Mouse (Mus musculus) megakaryocyte, adult 5-6 weeks (primary cell): ENCODE results near the gene Sat1. TPM values are rescaled to one million over a fixed set of nuclear protein-coding genes. Genes with fewer than 3 reads are reported as not detected.
A peak's percentile ranks its signal among the peaks of the same experiment; 100 is the strongest.
"Not testable (repeated sequence)": the region's sequence is repeated elsewhere in the genome, so short reads cannot be mapped to it uniquely, and the experiment has no call there.

Source experiments
- ATAC-seq: 2 replicates; pipeline ENCODE4 v1.8.0; 2016; ENCODE audit warnings: mild to moderate bottlenecking, inconsistent platforms; ENCODE audit not compliant: poor library complexity, severe bottlenecking
- total RNA-seq, 2 experiments: library from RNA; stranded (forward) in 1 of 2; stranded (reverse) in 1 of 2; fragments of 153-499, 151-499 nt in 1 of 2; fragments of 221-1000, 200-1000 nt in 1 of 2; gene quantifications; 2 replicates each; pipeline versions ENCODE4 v1.2.3 to v1.2.4; 2015 to 2017

Sat1 gene
- 801 and 834 TPM in 2 replicates for total RNA-seq (2015)
- total RNA-seq (2017): 703 and 873 TPM in 2 replicates

DNA sequence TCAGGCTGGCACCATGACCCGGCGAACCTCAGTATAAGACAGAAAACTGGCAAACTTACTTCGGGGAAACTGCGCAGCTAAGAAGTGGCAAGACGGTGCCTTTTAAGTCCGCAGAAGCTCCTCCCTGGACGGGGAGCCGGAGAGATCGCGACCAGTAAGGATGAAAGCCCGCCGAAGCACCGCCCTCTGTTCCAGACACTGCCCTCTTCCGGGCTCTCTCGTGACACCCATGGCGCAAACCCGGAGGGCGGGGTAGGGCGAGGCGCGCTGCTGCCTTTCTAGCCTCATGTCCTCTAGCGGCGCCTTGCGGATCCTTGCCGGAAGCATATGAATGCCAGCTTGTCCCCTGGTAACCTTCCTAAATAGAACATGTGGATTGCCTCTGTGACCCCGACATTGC is at the start of gene Sat1:
TSS of gene Sat1 (minus strand) at position 179 of the 400 bp plus-strand sequence.
- peak; percentile 84 for ATAC-seq

DNA sequence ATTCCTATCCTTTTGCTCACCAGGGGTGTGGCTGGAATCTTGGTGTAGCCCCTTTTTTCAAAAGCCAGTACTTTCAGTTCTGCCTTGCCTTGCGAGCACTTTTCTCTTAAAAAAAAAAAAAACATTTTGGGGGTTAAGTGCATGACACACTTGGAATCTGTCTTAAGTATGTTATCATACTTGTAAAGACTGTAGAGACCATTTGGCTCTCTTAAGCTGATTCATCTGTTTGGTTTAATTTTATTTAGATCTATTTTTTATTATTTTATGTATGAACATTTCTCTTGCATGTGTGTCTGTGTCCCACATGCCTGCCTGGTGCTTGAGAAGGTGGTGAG is 46.6 kb upstream of the Sat1 start:
- ATAC-seq: no peak

- ATAC-seq: peak; percentile 97
These were observed 46.1 kb upstream of the Sat1 start, which contains the start of gene Acot9 for GRCm38 (mm10) chrX:155262235-155262914. Gene Acot9 (plus strand): TSS chrX:155262443.

GRCm38 (mm10) chrX:155256856-155257255 is 40.6 kb upstream of the Sat1 start:
- ATAC-seq: no peak

- peak; percentile 19; the same call in 1 of the 2 replicates for ATAC-seq
These were observed 2.0 kb upstream of the Sat1 start for GRCm38 (mm10) chrX:155218277-155218676.

DNA sequence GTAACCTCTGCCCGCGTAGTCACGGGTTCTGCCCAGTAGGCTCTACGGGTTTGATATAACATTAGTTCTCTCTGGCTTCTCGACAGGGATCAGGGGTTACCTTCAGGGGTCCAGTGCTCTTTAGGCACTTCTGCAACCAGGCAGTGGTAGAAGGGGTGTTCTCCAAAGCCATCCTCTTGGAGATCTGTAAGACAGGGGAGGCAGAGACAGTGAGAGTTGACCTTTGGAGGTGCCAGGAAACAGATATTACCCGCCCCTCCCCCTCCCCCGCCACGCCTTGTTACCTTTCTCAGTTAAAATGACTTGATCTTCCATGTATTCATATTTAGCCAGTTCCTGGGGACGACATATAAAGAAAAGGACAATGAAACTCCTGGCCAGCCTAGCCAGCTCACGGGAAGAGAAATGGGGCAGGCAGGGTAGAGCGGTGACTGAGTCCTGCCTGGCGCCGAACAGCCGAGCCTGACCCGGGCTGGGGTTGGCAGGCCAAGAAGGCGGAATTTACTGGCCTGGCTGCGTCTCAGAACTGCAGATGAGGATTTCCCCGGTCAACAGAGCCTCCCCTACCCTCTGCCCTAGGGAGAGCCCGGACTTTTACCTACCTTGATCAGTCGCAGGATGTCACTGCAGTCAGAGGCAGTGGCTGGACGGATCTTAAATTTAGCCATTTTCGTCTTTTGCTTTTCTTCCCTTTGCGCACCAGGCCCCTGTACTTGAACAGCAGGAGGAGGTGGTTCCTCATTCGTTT is 574 bp downstream of the Sat1 start:
- peak; percentile 4 for ATAC-seq

- ATAC-seq: no peak
These were observed 1.7 kb downstream of the Sat1 start for GRCm38 (mm10) chrX:155214291-155215136.

- no peak for ATAC-seq
These were observed 7.6 kb downstream of the Sat1 start for GRCm38 (mm10) chrX:155208671-155209070.

DNA sequence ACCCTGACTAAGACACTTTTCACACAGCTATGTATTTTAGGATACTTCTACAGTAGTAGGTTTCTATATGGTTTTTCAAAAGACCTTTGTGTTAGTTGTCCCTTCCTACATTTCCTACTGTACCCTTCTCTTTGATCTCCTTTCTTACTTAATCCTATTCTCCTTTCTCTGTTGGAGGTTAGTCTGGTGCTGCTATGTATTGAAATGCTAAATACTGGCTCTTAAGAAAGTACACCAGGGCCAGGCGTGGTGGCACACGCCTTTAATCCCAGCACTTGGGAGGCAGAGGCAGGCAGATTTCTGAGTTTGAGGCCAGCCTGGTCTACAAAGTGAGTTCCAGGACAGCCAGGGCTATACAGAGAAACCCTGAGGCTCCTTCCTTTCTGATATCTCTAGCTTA is 10.8 kb downstream of the Sat1 start:
- ATAC-seq: not testable (repeated sequence)

- no peak for ATAC-seq
These were observed 13.6 kb downstream of the Sat1 start for GRCm38 (mm10) chrX:155202406-155203305.

DNA sequence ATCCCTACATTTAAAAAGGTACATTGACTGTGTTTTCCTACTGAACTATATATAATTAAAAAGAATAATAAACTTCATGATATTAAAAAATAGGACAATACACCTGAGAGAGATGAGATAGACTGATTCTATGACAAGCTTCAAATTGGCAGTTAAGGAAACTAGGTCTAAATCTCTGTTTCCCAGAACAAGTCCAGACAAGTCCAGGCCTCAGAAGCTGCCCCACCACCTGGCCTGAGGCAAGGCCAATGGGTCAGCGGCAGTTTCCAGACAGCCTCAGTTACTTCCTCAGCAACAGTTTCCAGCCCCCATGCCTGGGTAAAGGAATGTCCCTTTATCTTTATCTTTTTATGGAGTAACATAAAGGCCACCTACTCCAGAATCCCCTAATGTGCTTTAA is 14.4 kb downstream of the Sat1 start:
- no peak for ATAC-seq

- ATAC-seq: peak; percentile 86
These were observed 21.3 kb downstream of the Sat1 start for GRCm38 (mm10) chrX:155194979-155195378.

DNA sequence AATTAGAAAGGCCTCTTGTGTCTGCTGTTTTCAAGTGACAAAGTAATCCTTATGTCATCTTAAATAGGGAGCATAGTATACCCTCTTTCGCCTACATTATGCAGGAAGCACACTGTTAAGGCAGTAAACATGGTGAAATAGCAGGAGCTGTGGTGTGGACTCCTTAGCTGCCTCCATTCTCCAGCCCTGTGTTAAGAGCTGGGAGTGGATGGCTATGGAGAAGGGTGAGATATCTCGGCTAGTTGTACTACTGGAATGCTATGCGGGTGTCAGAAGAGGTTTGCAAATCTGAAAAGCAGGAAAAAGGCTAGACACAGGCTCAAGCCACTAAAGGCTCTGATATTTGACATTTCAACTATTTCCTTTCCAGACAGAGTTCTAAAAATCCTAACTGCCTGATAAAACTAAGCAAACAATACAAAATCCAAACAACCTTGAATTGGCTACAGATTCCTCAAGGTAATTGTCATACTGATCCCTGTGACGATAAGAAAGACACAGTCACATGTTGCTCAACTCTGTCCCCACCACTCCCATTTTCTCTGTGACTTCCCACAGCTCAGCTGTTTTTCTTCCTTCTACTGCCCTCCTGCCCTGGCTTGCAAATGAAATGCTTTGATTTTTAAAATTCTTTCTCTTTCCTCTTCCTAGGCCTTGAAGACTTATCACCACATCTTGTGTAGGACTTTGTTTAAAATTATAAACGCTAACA is 22.4 kb downstream of the Sat1 start:
- peak; percentile 84 for ATAC-seq

DNA sequence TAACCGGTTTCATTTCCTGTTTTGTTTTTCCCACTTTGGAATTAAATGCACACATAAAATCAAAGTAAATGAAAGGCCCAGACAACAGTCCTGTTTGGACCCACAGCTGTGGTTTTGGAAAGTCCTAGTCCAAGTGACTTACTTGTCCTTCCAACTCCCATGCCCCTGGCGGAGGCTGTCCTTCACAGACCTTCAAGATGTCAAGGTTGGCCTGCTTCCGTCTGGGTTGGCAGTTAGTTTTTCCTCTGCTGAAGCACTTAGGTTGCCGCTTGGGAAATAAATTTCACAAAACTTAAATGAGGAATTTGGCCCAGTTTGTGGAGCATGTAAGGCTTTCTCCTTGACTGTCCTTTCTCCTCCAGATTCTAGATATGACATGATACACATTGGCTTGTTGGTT is 24.3 kb downstream of the Sat1 start:
- no peak for ATAC-seq

DNA sequence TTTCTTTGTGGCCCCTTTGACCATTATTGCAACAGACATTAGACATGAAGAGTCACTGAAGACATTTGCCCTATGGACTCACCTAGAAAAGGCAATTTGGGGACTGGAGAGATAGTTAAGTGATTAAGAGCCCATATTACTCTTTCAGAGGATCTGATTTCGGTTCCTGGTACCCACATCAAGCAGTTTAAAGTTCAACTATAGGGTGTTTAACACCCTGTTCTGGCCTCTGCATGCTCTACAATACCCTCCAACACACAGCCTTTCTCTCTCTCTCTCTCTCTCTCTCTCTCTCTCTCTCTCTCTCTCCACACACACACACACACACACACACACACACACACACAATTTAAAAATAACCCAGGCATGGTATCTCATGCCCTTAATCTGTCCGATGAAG is 38.6 kb downstream of the Sat1 start:
- peak; percentile 16; the same call in 1 of the 2 replicates for ATAC-seq

GRCm38 (mm10) chrX:155177230-155177629 is 39.0 kb downstream of the Sat1 start:
- peak; percentile 81 for ATAC-seq

GRCm38 (mm10) chrX:155175568-155175967 is 40.7 kb downstream of the Sat1 start:
- ATAC-seq: no peak

- ATAC-seq: peak; percentile 97
These were observed 43.9 kb downstream of the Sat1 start for GRCm38 (mm10) chrX:155172310-155172709.

GRCm38 (mm10) chrX:155171754-155172153 is 44.5 kb downstream of the Sat1 start:
- ATAC-seq: peak; percentile 43; the same call in 1 of the 2 replicates

- no peak for ATAC-seq
These were observed 46.4 kb downstream of the Sat1 start for GRCm38 (mm10) chrX:155169886-155170285.
